Mouse (Mus musculus): ENCODE data around the gene Ffar4. TPM values are rescaled to one million over a fixed set of nuclear protein-coding genes. Genes with fewer than 3 reads are reported as not detected.

Gene Ffar4
- polyA plus RNA-seq, 1 experiment from 2014 or later: not detected

DNA sequence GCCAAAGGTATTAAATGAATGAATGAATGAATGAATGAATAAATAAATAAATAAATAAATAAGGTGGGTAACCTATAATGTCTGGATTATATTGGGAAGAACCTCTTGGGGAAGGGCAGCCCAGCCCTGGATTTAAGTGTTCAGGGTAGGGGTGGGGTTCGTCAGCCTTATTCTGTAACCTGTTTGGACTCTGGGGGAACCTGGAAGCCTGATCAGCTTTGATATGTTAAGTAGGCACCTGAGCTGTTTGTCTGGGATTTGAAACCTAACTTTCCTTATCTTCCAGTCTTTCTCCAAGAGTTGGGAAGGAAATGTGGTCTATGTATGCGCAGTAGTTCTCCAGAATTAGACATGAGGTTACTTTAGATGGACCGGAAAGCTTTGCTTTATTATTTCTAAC is 33.7 kb upstream of the Ffar4 start:
- no peak for ATAC-seq (ENCODE audit: low FRiP score)

DNA sequence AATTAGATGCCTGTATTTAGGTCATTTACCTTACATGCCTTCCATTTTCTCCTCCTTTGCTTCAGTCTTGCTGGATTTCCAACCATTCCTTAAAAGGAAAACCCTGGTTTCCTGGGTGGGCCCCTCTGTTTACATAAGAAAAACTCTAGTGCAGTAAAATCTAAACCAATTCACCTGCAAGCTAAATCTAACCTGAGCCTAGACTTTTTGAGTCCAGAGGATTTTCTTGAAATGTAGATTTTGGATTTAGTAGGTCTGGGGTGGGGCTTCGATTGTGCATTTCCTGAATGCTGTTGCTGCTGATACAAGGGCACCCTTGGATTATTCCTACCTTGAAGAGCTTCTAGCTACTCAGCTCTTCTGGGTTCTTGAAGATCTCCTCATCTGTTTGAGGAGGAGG is 32.8 kb upstream of the Ffar4 start:
- Histone ChIP-seq H3K27me3 (ENCODE audit: control insufficient read depth, insufficient read depth, low read length) (no peaks in the 10 kb centered on the region), H3K36me3 (ENCODE audit: control insufficient read depth, insufficient read depth, low read length) (peaks cover 10% of the 10 kb centered on the region), H3K4me1 (ENCODE audit: control insufficient read depth, insufficient read depth, low read length) (no peaks in the 10 kb centered on the region), H3K4me2 (no peak overlapping the region), H3K27ac (ENCODE audit: low read depth, low read length) (no peak overlapping the region), H3K9ac (ENCODE audit: low read length) (no peak overlapping the region), H3K9me3 (ENCODE audit: control insufficient read depth, low read length) (no peaks in the 10 kb centered on the region), H3K4me3 (ENCODE audit: low read depth, low read length) (no peak overlapping the region)
- no peak for DNase-seq (ENCODE audit: low spot score, missing footprints)
- ATAC-seq (ENCODE audit: low FRiP score): no peak
- 85% methylated on average over 1 of the region's 1 CpGs for WGBS

More for the DNA sequence above, 33.7 kb upstream of the Ffar4 start:
- peak; percentile 72 for DNase-seq (ENCODE audit: low spot score, missing footprints)
- Histone ChIP-seq H3K27me3 (ENCODE audit: control insufficient read depth, insufficient read depth, low read length) (no peaks in the 10 kb centered on the region), H3K9ac (ENCODE audit: low read length) (no peak overlapping the region), H3K36me3 (ENCODE audit: control insufficient read depth, insufficient read depth, low read length) (peaks cover 10% of the 10 kb centered on the region), H3K9me3 (ENCODE audit: control insufficient read depth, low read length) (no peaks in the 10 kb centered on the region), H3K4me2 (no peak overlapping the region), H3K27ac (ENCODE audit: low read depth, low read length) (no peak overlapping the region), H3K4me1 (ENCODE audit: control insufficient read depth, insufficient read depth, low read length) (no peaks in the 10 kb centered on the region), H3K4me3 (ENCODE audit: low read depth, low read length) (no peak overlapping the region)
- 88% methylated on average over 3 of the region's 3 CpGs for WGBS

DNA sequence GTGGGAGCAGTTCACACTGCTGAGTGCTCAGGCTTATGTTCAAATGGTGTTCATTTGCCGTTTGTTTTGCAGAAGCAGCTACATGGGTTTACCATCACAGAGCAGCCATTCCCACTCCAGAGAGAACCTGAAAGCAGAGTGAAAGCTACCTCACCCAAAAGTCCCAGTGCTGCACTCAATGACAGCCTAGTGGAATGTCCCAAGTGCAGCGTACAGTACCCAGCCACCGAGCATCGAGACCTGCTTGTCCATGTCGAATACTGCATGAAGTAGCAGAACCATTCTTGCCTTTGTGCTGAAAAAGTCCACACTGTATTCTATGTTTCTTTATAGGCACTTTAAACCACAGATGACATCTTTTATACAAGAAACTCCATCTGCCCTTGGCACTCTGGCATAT is 23.6 kb upstream of the Ffar4 start:
- no peak overlapping the region for H3K4me2 ChIP-seq
- H3K4me1 ChIP-seq (ENCODE audit: control insufficient read depth, insufficient read depth, low read length): no peaks in the 10 kb centered on the region
- DNase-seq (ENCODE audit: low spot score, missing footprints) (peak; percentile 61), ATAC-seq (ENCODE audit: low FRiP score) (no peak)
- WGBS: 94% methylated on average over 5 of the region's 5 CpGs
- no peak overlapping the region for H3K9ac ChIP-seq (ENCODE audit: low read length)
- no peaks in the 10 kb centered on the region for H3K9me3 ChIP-seq (ENCODE audit: control insufficient read depth, low read length)
- peaks cover 10% of the 10 kb centered on the region; the same call in 1 of the 2 replicates for H3K36me3 ChIP-seq (ENCODE audit: control insufficient read depth, insufficient read depth, low read length)
- no peaks in the 10 kb centered on the region for H3K27me3 ChIP-seq (ENCODE audit: control insufficient read depth, insufficient read depth, low read length)
- no peak overlapping the region for H3K27ac ChIP-seq (ENCODE audit: low read depth, low read length)
- H3K4me3 ChIP-seq (ENCODE audit: low read depth, low read length): no peak overlapping the region

DNA sequence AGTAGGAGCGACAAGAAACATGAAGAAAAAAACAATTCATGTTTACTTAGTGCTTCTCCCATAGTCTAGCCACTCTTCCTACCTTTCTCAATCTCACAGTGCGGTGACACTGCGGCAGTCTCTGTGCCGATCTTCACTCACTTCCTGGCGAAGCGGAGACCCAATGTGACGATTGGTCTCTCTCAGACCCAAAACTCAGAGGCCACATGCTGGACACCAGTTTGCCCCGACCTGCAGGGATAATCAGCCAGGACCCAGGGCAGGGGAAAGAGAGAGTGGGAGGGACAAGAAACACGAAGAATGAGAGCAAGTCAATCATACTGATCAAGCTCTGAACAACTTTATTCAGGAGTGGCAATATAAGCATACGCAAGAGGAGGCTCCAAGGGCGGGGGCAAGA is 21.8 kb upstream of the Ffar4 start:
- H3K9ac ChIP-seq (ENCODE audit: low read length): no peak overlapping the region
- no peak overlapping the region for H3K4me2 ChIP-seq
- no peak for ATAC-seq (ENCODE audit: low FRiP score)
- no peak overlapping the region for H3K4me3 ChIP-seq (ENCODE audit: low read depth, low read length)
- H3K27ac ChIP-seq (ENCODE audit: low read depth, low read length): no peak overlapping the region
- peaks cover 7% of the 10 kb centered on the region; the same call in 1 of the 2 replicates for H3K36me3 ChIP-seq (ENCODE audit: control insufficient read depth, insufficient read depth, low read length)
- no peaks in the 10 kb centered on the region for H3K27me3 ChIP-seq (ENCODE audit: control insufficient read depth, insufficient read depth, low read length)
- no peaks in the 10 kb centered on the region for H3K9me3 ChIP-seq (ENCODE audit: control insufficient read depth, low read length)
- peak; percentile 59 for DNase-seq (ENCODE audit: low spot score, missing footprints)
- H3K4me1 ChIP-seq (ENCODE audit: control insufficient read depth, insufficient read depth, low read length): no peaks in the 10 kb centered on the region
- WGBS: 86% methylated on average over 11 of the region's 11 CpGs

DNA sequence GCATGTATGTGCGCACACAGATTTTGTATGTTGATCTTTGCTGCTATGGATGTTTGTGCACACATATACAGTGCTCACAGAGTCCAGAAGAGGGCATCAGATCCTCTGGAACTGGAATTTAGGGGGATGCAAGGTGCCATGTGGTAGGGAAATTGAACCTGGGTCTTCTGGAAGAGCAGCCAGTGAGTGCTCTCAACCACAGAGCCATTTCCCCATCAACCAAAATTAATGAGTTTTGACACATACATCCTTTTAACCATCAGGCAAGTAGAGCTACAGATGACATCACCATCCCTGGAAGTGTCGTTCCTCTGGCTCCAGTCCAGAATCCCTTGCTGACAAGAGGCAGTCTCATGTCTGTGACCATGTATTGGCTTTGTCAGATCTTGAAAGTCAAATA is 20.6 kb upstream of the Ffar4 start:
- WGBS: 90% methylated on average over 2 of the region's 2 CpGs
- peak; percentile 62 for DNase-seq (ENCODE audit: low spot score, missing footprints)

DNA sequence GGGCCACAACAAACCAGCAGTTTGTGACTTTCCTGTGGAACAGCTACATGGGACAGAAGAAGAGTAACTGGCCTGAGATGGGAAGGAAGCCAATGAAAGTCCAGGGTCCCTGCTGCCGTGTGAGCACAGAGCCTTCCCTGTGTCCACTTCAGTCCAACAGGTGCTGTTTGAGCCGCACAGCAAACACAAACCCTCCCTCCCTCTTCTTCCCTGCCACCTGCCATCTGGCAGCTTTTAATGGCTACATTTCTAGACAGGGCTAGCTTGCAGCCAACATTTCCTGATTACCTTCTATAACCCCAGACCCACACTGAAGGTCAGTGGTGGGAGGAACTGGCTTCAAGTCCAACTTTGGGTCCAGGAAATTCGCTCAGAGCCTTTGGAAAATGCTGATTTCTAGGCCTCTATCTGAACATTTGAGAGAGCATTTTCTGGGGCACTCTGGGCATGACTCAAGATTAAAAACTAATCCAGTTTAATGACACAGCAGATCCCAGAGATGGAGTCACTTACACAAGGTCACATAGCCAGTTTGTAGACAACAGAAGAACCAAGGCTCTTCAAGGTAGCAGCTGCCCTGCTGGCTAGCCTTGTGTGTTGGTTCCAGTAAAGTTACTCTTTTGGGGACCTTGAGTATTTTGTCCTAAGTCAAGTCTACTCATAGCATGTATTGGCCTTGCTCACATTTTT is 18.9 kb upstream of the Ffar4 start:
- 70% methylated on average over 3 of the region's 3 CpGs for WGBS

More for the DNA sequence above, 20.6 kb upstream of the Ffar4 start:
- Histone ChIP-seq H3K9me3 (ENCODE audit: control insufficient read depth, low read length) (no peaks in the 10 kb centered on the region), H3K4me3 (ENCODE audit: low read depth, low read length) (no peak overlapping the region), H3K27me3 (ENCODE audit: control insufficient read depth, insufficient read depth, low read length) (no peaks in the 10 kb centered on the region), H3K36me3 (ENCODE audit: control insufficient read depth, insufficient read depth, low read length) (peaks cover 6% of the 10 kb centered on the region; the same call in 1 of the 2 replicates), H3K9ac (ENCODE audit: low read length) (no peak overlapping the region), H3K27ac (ENCODE audit: low read depth, low read length) (no peak overlapping the region), H3K4me1 (ENCODE audit: control insufficient read depth, insufficient read depth, low read length) (no peaks in the 10 kb centered on the region), H3K4me2 (no peak overlapping the region)
- ATAC-seq (ENCODE audit: low FRiP score): no peak

DNA sequence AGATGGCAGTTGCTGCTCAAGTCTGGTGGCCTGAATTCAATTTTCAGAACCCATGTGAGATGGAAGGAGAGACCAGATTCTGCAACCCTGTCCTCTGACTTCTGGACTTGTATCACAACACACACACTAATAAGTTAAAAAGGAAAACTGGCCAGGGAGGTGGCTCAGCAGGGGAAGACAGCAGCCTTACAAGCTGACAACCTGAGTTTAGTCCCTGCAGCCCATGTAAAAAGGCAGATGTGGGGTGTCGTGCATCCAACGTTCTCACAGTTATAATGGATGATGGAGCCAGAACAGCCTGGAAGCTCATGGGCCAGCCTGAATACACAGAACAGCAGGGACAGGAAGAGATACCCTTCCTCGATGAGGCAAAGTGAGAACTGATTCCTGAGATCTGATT is 15.5 kb upstream of the Ffar4 start:
- 88% methylated on average over 3 of the region's 3 CpGs for WGBS
- Histone ChIP-seq H3K4me1 (ENCODE audit: control insufficient read depth, insufficient read depth, low read length) (no peaks in the 10 kb centered on the region), H3K4me3 (ENCODE audit: low read depth, low read length) (no peak overlapping the region), H3K27me3 (ENCODE audit: control insufficient read depth, insufficient read depth, low read length) (no peaks in the 10 kb centered on the region), H3K9me3 (ENCODE audit: control insufficient read depth, low read length) (no peaks in the 10 kb centered on the region), H3K4me2 (no peak overlapping the region), H3K36me3 (ENCODE audit: control insufficient read depth, insufficient read depth, low read length) (no peaks in the 10 kb centered on the region), H3K27ac (ENCODE audit: low read depth, low read length) (no peak overlapping the region), H3K9ac (ENCODE audit: low read length) (no peak overlapping the region)
- no peak for ATAC-seq (ENCODE audit: low FRiP score)
- DNase-seq (ENCODE audit: low spot score, missing footprints): peak; percentile 19

More for the DNA sequence above, 18.9 kb upstream of the Ffar4 start:
- Histone ChIP-seq H3K4me3 (ENCODE audit: low read depth, low read length) (no peak overlapping the region), H3K9me3 (ENCODE audit: control insufficient read depth, low read length) (no peaks in the 10 kb centered on the region), H3K9ac (ENCODE audit: low read length) (no peak overlapping the region), H3K27ac (ENCODE audit: low read depth, low read length) (no peak overlapping the region), H3K4me2 (no peak overlapping the region), H3K27me3 (ENCODE audit: control insufficient read depth, insufficient read depth, low read length) (no peaks in the 10 kb centered on the region), H3K36me3 (ENCODE audit: control insufficient read depth, insufficient read depth, low read length) (peaks cover 2% of the 10 kb centered on the region; the same call in 1 of the 2 replicates), H3K4me1 (ENCODE audit: control insufficient read depth, insufficient read depth, low read length) (no peaks in the 10 kb centered on the region)
- DNase-seq (ENCODE audit: low spot score, missing footprints) (peak; percentile 81), ATAC-seq (ENCODE audit: low FRiP score) (no peak)

DNA sequence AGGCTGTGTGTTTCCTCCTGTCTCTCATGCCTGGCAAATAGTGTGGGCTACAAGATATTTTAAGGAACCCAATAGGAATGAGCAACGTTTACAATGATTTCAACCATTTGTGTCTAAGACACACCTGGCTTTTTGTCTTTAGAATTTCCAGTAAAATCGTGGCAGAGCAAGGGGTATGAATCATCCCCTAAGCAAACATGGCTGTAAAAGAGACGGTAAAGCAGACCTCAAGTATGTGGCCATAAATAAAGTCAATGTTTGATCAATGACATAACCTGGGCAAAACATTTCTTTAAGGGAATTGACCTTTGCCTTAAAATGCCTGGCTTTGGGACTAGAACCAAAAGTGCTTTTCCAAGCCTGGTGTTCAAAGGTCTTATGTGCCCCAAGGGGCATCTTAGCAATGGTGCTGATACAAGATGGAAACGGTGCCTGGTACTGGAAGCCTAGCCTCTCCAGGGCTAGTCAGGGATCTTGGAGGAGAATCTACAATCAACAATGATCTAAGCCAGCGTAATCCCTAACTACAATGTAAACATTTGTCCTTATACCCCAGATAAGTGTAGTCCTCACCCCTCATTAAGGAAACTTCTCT is 13.8 kb upstream of the Ffar4 start:
- Histone ChIP-seq H3K36me3 (ENCODE audit: control insufficient read depth, insufficient read depth, low read length) (no peaks in the 10 kb centered on the region), H3K27me3 (ENCODE audit: control insufficient read depth, insufficient read depth, low read length) (no peaks in the 10 kb centered on the region), H3K9ac (ENCODE audit: low read length) (no peak overlapping the region), H3K9me3 (ENCODE audit: control insufficient read depth, low read length) (no peaks in the 10 kb centered on the region), H3K4me3 (ENCODE audit: low read depth, low read length) (no peak overlapping the region), H3K4me2 (no peak overlapping the region), H3K4me1 (ENCODE audit: control insufficient read depth, insufficient read depth, low read length) (no peaks in the 10 kb centered on the region), H3K27ac (ENCODE audit: low read depth, low read length) (no peak overlapping the region)
- DNase-seq (ENCODE audit: low spot score, missing footprints): no peak
- WGBS: 72% methylated on average over 5 of the region's 5 CpGs
- no peak for ATAC-seq (ENCODE audit: low FRiP score)

DNA sequence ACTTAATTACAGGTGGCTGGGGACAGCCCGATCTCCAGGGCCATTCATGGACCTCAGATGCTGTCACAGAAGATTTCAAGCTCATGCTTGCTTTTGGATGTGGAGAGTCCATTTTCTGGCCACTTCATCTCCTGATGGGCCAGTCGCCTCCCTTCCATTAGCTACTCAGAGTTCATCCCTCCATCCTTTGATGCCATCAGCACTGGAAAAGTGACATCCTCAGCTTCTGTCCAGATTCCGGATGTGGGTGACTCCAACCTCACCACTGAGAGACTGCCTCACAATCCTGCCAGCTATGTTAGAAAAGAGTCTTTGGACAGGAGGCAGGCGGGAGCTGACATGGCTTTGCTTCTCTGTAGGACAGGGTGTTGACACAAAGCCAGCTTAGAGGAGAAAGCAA is 11.0 kb upstream of the Ffar4 start:
- no peak overlapping the region for H3K4me2 ChIP-seq
- H3K9ac ChIP-seq (ENCODE audit: low read length): no peak overlapping the region
- DNase-seq (ENCODE audit: low spot score, missing footprints): no peak
- no peaks in the 10 kb centered on the region for H3K4me1 ChIP-seq (ENCODE audit: control insufficient read depth, insufficient read depth, low read length)
- H3K27ac ChIP-seq (ENCODE audit: low read depth, low read length): no peak overlapping the region
- WGBS: 86% methylated on average over 4 of the region's 4 CpGs
- no peak overlapping the region for H3K4me3 ChIP-seq (ENCODE audit: low read depth, low read length)
- H3K36me3 ChIP-seq (ENCODE audit: control insufficient read depth, insufficient read depth, low read length): no peaks in the 10 kb centered on the region
- no peak for ATAC-seq (ENCODE audit: low FRiP score)
- H3K9me3 ChIP-seq (ENCODE audit: control insufficient read depth, low read length): no peaks in the 10 kb centered on the region
- no peaks in the 10 kb centered on the region for H3K27me3 ChIP-seq (ENCODE audit: control insufficient read depth, insufficient read depth, low read length)

Measured in midbrain, embryonic 11.5 days (tissue).